Mouse (Mus musculus) neutrophil, adult 83 days (primary cell): Measurements from ENCODE around the gene Gm17304. TPM values are rescaled to one million over a fixed set of nuclear protein-coding genes. Genes with fewer than 3 reads are reported as not detected.

Experiments used
- total RNA-seq, 2 experiments: library from RNA; stranded (reverse); gene quantifications; one replicate each; pipeline ENCODE4 v1.2.4; 2023

Gm17304 gene
- total RNA-seq, result not detected

DNA sequence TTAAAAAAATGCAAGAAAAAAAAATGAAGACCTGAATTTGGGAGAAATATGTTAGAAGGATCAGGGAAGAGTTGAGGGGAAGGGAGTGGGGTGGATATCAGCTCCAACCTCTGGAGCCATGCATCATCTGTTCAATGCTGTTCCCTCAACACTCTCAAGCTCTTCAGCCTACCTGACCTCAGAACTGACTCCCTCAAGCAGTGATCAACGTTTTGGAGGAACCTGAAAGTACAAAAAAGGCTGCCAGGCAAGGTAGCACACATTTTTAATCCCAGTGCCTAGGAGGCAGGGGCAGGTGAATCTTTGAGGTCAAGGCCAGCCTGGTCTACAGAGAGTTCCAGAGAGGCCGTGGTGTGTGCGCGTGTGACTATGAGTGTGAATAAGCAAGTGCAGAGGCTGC, at the start of gene Gm17304:
Gene Gm17304 (plus strand): TSS at position 301 of the 400 bp plus-strand sequence.

Other genes with a start within 250 kb of the Gm17304 start
- gene Barhl2, start 150.9 kb upstream of the Gm17304 start, total RNA-seq, result not detected
- gene Zfp644, start 88.2 kb downstream of the Gm17304 start, total RNA-seq, result 10 to 100 TPM; 62.2 to 75.1 TPM